ENCODE assay signal across 8 mouse cellular contexts in the genomic region with DNA sequence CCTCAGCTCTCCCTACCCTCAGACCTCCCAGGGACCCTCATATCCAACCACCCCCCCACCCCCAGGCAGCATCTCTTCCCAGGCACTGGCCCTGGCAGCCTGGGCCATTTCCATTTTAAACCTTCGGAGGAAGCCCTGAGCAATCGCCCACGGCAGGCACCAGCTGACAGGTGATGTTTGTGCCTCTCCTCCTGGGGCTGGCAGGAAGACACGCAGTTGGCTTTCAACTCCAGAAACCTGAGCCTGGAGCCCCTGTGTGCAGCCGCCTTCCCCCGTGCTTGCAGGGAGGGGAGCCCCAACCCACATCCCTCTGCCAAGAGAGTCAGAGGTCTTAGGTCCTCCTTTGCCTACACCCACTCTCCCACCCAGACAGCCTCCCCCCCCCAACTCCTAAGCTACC. TPM values are rescaled to one million over a fixed set of nuclear protein-coding genes. Genes with fewer than 3 reads are reported as not detected.
A peak's percentile ranks its signal among the peaks of the same experiment; 100 is the strongest.
DNase-seq lines count a peak whose midpoint lies in the region; ATAC-seq lines count a peak whose summit lies in the region.

No protein-coding gene starts in this region.

- no peak for ATAC-seq in midbrain, embryonic 12.5 days (ENCODE audit: low FRiP score, low read depth)

- whole genome bisulfite sequencing in midbrain, embryonic 12.5 days, result 6% methylated on average over 6 of the region's 6 CpGs

- H3K4me1 ChIP-seq in midbrain, embryonic 12.5 days, result peaks cover 51% of the 10 kb centered on the region

- peak overlapping the region; percentile 88 for H3K4me2 ChIP-seq in midbrain, embryonic 12.5 days (replicated peaks)

- peak overlapping the region; percentile 76 for H3K9ac ChIP-seq in midbrain, embryonic 12.5 days (replicated peaks)

- peak; percentile 63 to 70 for DNase-seq in cerebellum, adult 18-20 months
- DNase-seq in cerebellum, adult 11 months, result no peak
- peak; percentile 48 to 53 for DNase-seq in right cerebral cortex, postnatal 10 days (ENCODE audit: low spot score in 2 of 2)
- no peak for DNase-seq in right cerebral cortex, postnatal 14 days
- peak; percentile 71 for DNase-seq in thymus, postnatal 4 days
- no peak for DNase-seq in layer of hippocampus, adult 8-10 months (ENCODE audit: low spot score in 2 of 2)
- DNase-seq in adrenal gland, postnatal 4 days (ENCODE audit: low spot score in 2 of 2), result no peak

- no peak overlapping the region for H3K27ac ChIP-seq in midbrain, embryonic 12.5 days (replicated peaks)

- H3K9me3 ChIP-seq in midbrain, embryonic 12.5 days, result no peaks in the 10 kb centered on the region

- H3K4me3 ChIP-seq in midbrain, embryonic 12.5 days, result peak overlapping the region; percentile 65

- no peaks in the 10 kb centered on the region for H3K36me3 ChIP-seq in midbrain, embryonic 12.5 days

- peaks cover 82% of the 10 kb centered on the region for H3K27me3 ChIP-seq in midbrain, embryonic 12.5 days

RNA-seq across cellular contexts. Expression of a gene that starts 41.9 kb away (rescaled TPM):
- polyA plus RNA-seq in midbrain, embryonic 12.5 days (2016; fragmentation: Nextera tagmentation; extraction: Ambion mirVana), result 230 and 248 TPM in 2 replicates
- total RNA-seq in layer of hippocampus, adult 8-10 months (2022), result 100 to 1,000 TPM; 277 to 297 (median 291) TPM
- total RNA-seq in adrenal gland, postnatal 4 days (2021), result 100 to 1,000 TPM; 133 to 135 TPM

RNA-seq across cellular contexts. Expression of a gene that starts 53.2 kb away (rescaled TPM):
- 763 and 786 TPM in 2 replicates for polyA plus RNA-seq in midbrain, embryonic 12.5 days (2016; fragmentation: Nextera tagmentation; extraction: Ambion mirVana)
- 1,000 to 10,000 TPM; 1,017 to 1,089 (median 1,062) TPM for total RNA-seq in layer of hippocampus, adult 8-10 months (2022)
- 100 to 1,000 TPM; 687 to 720 TPM for total RNA-seq in adrenal gland, postnatal 4 days (2021)

RNA-seq across cellular contexts. Expression of a gene that starts 58.7 kb away (rescaled TPM):
- polyA plus RNA-seq in midbrain, embryonic 12.5 days (2016; fragmentation: Nextera tagmentation; extraction: Ambion mirVana), result 8.0 and 8.2 TPM in 2 replicates
- 10 to 100 TPM; 18.9 to 23.5 (median 21.5) TPM for total RNA-seq in layer of hippocampus, adult 8-10 months (2022)
- total RNA-seq in adrenal gland, postnatal 4 days (2021), result 1 to 10 TPM; 3.8 to 5.9 TPM

Comparison
In these comparisons a context has a peak if more than half of its experiments do, and no peak if none do; other contexts are left out.
1. DNase-seq: peak in cerebellum, adult 18-20 months (2 of 2), right cerebral cortex, postnatal 10 days (2 of 2) and thymus, postnatal 4 days (single experiment); none in cerebellum, adult 11 months (single experiment), right cerebral cortex, postnatal 14 days (single experiment), layer of hippocampus, adult 8-10 months (0 of 2) and adrenal gland, postnatal 4 days (0 of 2).